In genomic region chr17:42363085-42363710, GRCm38 (mm10) we compare ENCODE assay signal across 29 mouse cellular contexts. TPM values are rescaled to one million over a fixed set of nuclear protein-coding genes. Genes with fewer than 3 reads are reported as not detected.
DNase-seq lines count a peak whose midpoint lies in the region; ATAC-seq and TF ChIP-seq lines count a peak whose summit lies in the region.
"Had no signal": no experiment of that assay in that cellular context is flagged by ENCODE, and none has a peak within 500 bp of the region (broad histone marks: within the 10 kb centered on the region; RNA-seq: fewer than 3 reads in every experiment).

No protein-coding gene starts in this region.

- WGBS in forebrain, embryonic 14.5 days = 85% methylated on average over 6 of the region's 6 CpGs
- WGBS in forebrain, embryonic 10.5 days = 89% methylated on average over 6 of the region's 6 CpGs
- WGBS in midbrain, embryonic 12.5 days = 76% methylated on average over 6 of the region's 6 CpGs
- 91% methylated on average over 6 of the region's 6 CpGs for WGBS in midbrain, embryonic 10.5 days
- WGBS in midbrain, embryonic 16.5 days = 62% methylated on average over 6 of the region's 6 CpGs

- no peak overlapping the region for H3K4me2 ChIP-seq in forebrain, embryonic 14.5 days (ENCODE audit: low read length)
- no peak overlapping the region for H3K4me2 ChIP-seq in midbrain, embryonic 12.5 days (replicated peaks)
- no peak overlapping the region for H3K4me2 ChIP-seq in midbrain, embryonic 16.5 days (ENCODE audit: low read length)
- H3K4me2 ChIP-seq: embryonic facial prominence, embryonic 13.5 days; heart, embryonic 11.5 days; intestine, embryonic 15.5 days had no signal

- peak; percentile 44; the same call in 1 of the 2 replicates for ATAC-seq in forebrain, embryonic 14.5 days
- ATAC-seq in midbrain, embryonic 12.5 days (ENCODE audit: low FRiP score, low read depth) = peak; percentile 52
- peak; percentile 77 for ATAC-seq in midbrain, embryonic 16.5 days
- ATAC-seq: forebrain, embryonic 16.5 days; hindbrain, embryonic 16.5 days; intestine, embryonic 15.5 days; Patski had no signal

- no peak overlapping the region for H3K9ac ChIP-seq in forebrain, embryonic 14.5 days (ENCODE audit: low read length)
- H3K9ac ChIP-seq in midbrain, embryonic 12.5 days (replicated peaks) = no peak overlapping the region
- no peak overlapping the region for H3K9ac ChIP-seq in midbrain, embryonic 16.5 days (ENCODE audit: low read depth, low read length)
- H3K9ac ChIP-seq: embryonic facial prominence, embryonic 13.5 days; intestine, embryonic 15.5 days had no signal

- no peak overlapping the region for H3K27ac ChIP-seq in forebrain, embryonic 14.5 days (ENCODE audit: low read depth, low read length)
- no peak overlapping the region for H3K27ac ChIP-seq in forebrain, embryonic 10.5 days
- no peak overlapping the region; the same call in 1 of the 2 replicates for H3K27ac ChIP-seq in midbrain, embryonic 12.5 days (replicated peaks)
- H3K27ac ChIP-seq in midbrain, embryonic 10.5 days (replicated peaks) = no peak overlapping the region
- H3K27ac ChIP-seq in midbrain, embryonic 16.5 days (ENCODE audit: low read length) = peak overlapping the region; percentile 26; the same call in 1 of the 2 replicates
- H3K27ac ChIP-seq: embryonic facial prominence, embryonic 10.5 days; embryonic facial prominence, embryonic 13.5 days; gastrocnemius, adult 2 months; intestine, embryonic 15.5 days had no signal

- H3K36me3 ChIP-seq in forebrain, embryonic 14.5 days (ENCODE audit: control insufficient read depth, insufficient read depth, low read length) = no peaks in the 10 kb centered on the region
- H3K36me3 ChIP-seq in forebrain, embryonic 10.5 days (replicated peaks) = no peaks in the 10 kb centered on the region
- H3K36me3 ChIP-seq in midbrain, embryonic 12.5 days = no peaks in the 10 kb centered on the region
- H3K36me3 ChIP-seq in midbrain, embryonic 10.5 days = no peaks in the 10 kb centered on the region
- H3K36me3 ChIP-seq in midbrain, embryonic 16.5 days (ENCODE audit: control insufficient read depth, insufficient read depth, low read length) = no peaks in the 10 kb centered on the region
- H3K36me3 ChIP-seq: embryonic facial prominence, embryonic 10.5 days; embryonic facial prominence, embryonic 13.5 days; G1E; intestine, embryonic 15.5 days had no signal

- H3K9me3 ChIP-seq in forebrain, embryonic 14.5 days (replicated peaks; ENCODE audit: control insufficient read depth, low read length) = no peaks in the 10 kb centered on the region
- no peaks in the 10 kb centered on the region for H3K9me3 ChIP-seq in forebrain, embryonic 10.5 days
- H3K9me3 ChIP-seq in midbrain, embryonic 12.5 days = no peaks in the 10 kb centered on the region
- H3K9me3 ChIP-seq in midbrain, embryonic 10.5 days (replicated peaks) = no peaks in the 10 kb centered on the region
- no peaks in the 10 kb centered on the region for H3K9me3 ChIP-seq in midbrain, embryonic 16.5 days (replicated peaks; ENCODE audit: control insufficient read depth, low read length, poor library complexity, severe bottlenecking)
- H3K9me3 ChIP-seq: embryonic facial prominence, embryonic 10.5 days; embryonic facial prominence, embryonic 13.5 days; G1E; intestine, embryonic 15.5 days had no signal

- no peak overlapping the region for H3K4me3 ChIP-seq in forebrain, embryonic 14.5 days (ENCODE audit: low read depth, low read length)
- H3K4me3 ChIP-seq in forebrain, embryonic 10.5 days = no peak overlapping the region
- no peak overlapping the region for H3K4me3 ChIP-seq in midbrain, embryonic 12.5 days
- no peak overlapping the region for H3K4me3 ChIP-seq in midbrain, embryonic 10.5 days
- H3K4me3 ChIP-seq in midbrain, embryonic 16.5 days (ENCODE audit: low read depth, low read length) = no peak overlapping the region
- H3K4me3 ChIP-seq: embryonic facial prominence, embryonic 10.5 days; embryonic facial prominence, embryonic 13.5 days; erythroblast, embryonic 14.5 days; gastrocnemius, adult 2 months; intestine, embryonic 15.5 days had no signal

- no peaks in the 10 kb centered on the region for H3K27me3 ChIP-seq in forebrain, embryonic 14.5 days (replicated peaks; ENCODE audit: control insufficient read depth, insufficient read depth, low read length)
- no peaks in the 10 kb centered on the region for H3K27me3 ChIP-seq in forebrain, embryonic 10.5 days (ENCODE audit: poor library complexity, severe bottlenecking)
- no peaks in the 10 kb centered on the region for H3K27me3 ChIP-seq in midbrain, embryonic 12.5 days
- H3K27me3 ChIP-seq in midbrain, embryonic 10.5 days (ENCODE audit: low read depth, poor library complexity, severe bottlenecking) = no peaks in the 10 kb centered on the region
- no peaks in the 10 kb centered on the region for H3K27me3 ChIP-seq in midbrain, embryonic 16.5 days (ENCODE audit: control insufficient read depth, insufficient read depth, low read depth, low read length)
- H3K27me3 ChIP-seq: CH12.LX; embryonic facial prominence, embryonic 13.5 days; intestine, embryonic 15.5 days; Patski had no signal

- no peak for TF ChIP-seq CTCF in brain, embryonic 14.5 days (IDR thresholded peaks at IDR 0.05; ENCODE audit: borderline replicate concordance, extremely low read depth, insufficient read depth, insufficient read length)

- peak; percentile 33 for DNase-seq in forebrain, embryonic 14.5 days (ENCODE audit: low spot score)
- no peak for DNase-seq in forebrain, embryonic 10.5 days (ENCODE audit: extremely low spot score, low spot score)
- DNase-seq in midbrain, embryonic 10.5 days (ENCODE audit: low spot score) = no peak
- peak; percentile 73 for DNase-seq in brain, embryonic 14.5 days (ENCODE audit: low read depth)
- no peak for DNase-seq in frontal cortex, postnatal 25 days (ENCODE audit: low spot score in 2 of 2)
- DNase-seq: adrenal gland, adult 2 months; adrenal gland, postnatal 14 days; B cell, adult 2 months; cerebellum, adult 11-12 months; cerebellum, adult 8-10 months; cerebellum, postnatal 10 days; cerebellum, postnatal 36 days; embryo, embryonic 11 days; gastrocnemius, adult 2 months; gastrocnemius, postnatal 14 days; heart, adult 11 months had no signal

- no peaks in the 10 kb centered on the region for H3K4me1 ChIP-seq in forebrain, embryonic 14.5 days (ENCODE audit: control insufficient read depth, insufficient read depth, low read length)
- H3K4me1 ChIP-seq in forebrain, embryonic 10.5 days = no peaks in the 10 kb centered on the region
- H3K4me1 ChIP-seq in midbrain, embryonic 12.5 days = no peaks in the 10 kb centered on the region
- no peaks in the 10 kb centered on the region for H3K4me1 ChIP-seq in midbrain, embryonic 10.5 days
- no peaks in the 10 kb centered on the region; the same call in 1 of the 2 replicates for H3K4me1 ChIP-seq in midbrain, embryonic 16.5 days (ENCODE audit: control insufficient read depth, insufficient read depth, low read length)
- H3K4me1 ChIP-seq: embryonic facial prominence, embryonic 10.5 days; embryonic facial prominence, embryonic 13.5 days; intestine, embryonic 15.5 days had no signal

- no peak for TF ChIP-seq POLR2A in brain, embryonic 14.5 days (IDR thresholded peaks at IDR 0.05; ENCODE audit: borderline replicate concordance, extremely low read depth, insufficient read depth, insufficient read length, poor library complexity, severe bottlenecking)

RNA-seq across cellular contexts. Expression of gene Ptchd4, which starts 47.5 kb away (rescaled TPM):
- polyA plus RNA-seq in forebrain, embryonic 14.5 days (2014; fragmentation: Nextera tagmentation; extraction: Ambion mirVana) = 1.6 and 3.2 TPM in 2 replicates
- 4.2 and 4.6 TPM in 2 replicates for polyA plus RNA-seq in forebrain, embryonic 10.5 days (2016; fragmentation: Nextera tagmentation; extraction: Ambion mirVana)
- polyA plus RNA-seq in midbrain, embryonic 12.5 days (2016; fragmentation: Nextera tagmentation; extraction: Ambion mirVana) = 3.7 and 4.7 TPM in 2 replicates
- 1.5 and 2.0 TPM in 2 replicates for polyA plus RNA-seq in midbrain, embryonic 10.5 days (2016; fragmentation: Nextera tagmentation; extraction: Ambion mirVana)
- polyA plus RNA-seq in brain, embryonic 14.5 days (2012; rRNA removed) = 0.81 and 1.8 TPM in 2 replicates
- 11.9 and 13.3 TPM in 2 replicates for polyA plus RNA-seq in midbrain, embryonic 16.5 days (2015; fragmentation: Nextera tagmentation; extraction: Ambion mirVana)
- polyA plus RNA-seq: adrenal gland, adult 2 months; erythroblast, embryonic 14.5 days; G1E; heart, postnatal 0 days had no signal

Comparison
In these comparisons a context has a peak if more than half of its experiments do, and no peak if none do; other contexts are left out.
1. DNase-seq: peak in forebrain, embryonic 14.5 days (single experiment) and brain, embryonic 14.5 days (single experiment); none in forebrain, embryonic 10.5 days (single experiment), midbrain, embryonic 10.5 days (single experiment) and frontal cortex, postnatal 25 days (0 of 2).
2. Peak in every context shown above with its lines, with median percentiles within 50 percentile points of each other: ATAC-seq.